Mouse (Mus musculus) liver, postnatal 0 days (tissue): ENCODE results near the gene Tmem182. TPM values are rescaled to one million over a fixed set of nuclear protein-coding genes. Genes with fewer than 3 reads are reported as not detected.

Source experiments
- ATAC-seq: fragments of 200-750 bp; cut with Nextera tagmentation; 2 replicates; pipeline ENCODE4 v1.8.0; 2017; ENCODE audit warnings: mild to moderate bottlenecking, moderate library complexity
- DNase-seq: peaks from one replicate; pipeline ENCODE4 v3.0.0-alpha.2; 2016
- H3K27ac ChIP-seq: fragments of 300-500 bp; sonication (generic); 2 replicates; pipeline ENCODE4 v1.5.1; 2014; ENCODE audit warnings: antibody characterized with exemption, moderate library complexity, mild to moderate bottlenecking, low read depth
- H3K27me3 ChIP-seq: fragments of 300-500 bp; sonication (generic); 2 replicates; pipeline ENCODE4 v1.6.1; 2014; ENCODE audit warnings: low read length, control low read depth, mixed read lengths; ENCODE audit not compliant: insufficient read depth
- H3K36me3 ChIP-seq: fragments of 300-500 bp; sonication (generic); replicated peaks from 2 replicates; pipeline ENCODE4 v1.6.1; 2014; ENCODE audit warnings: mild to moderate bottlenecking, control low read depth, low read length, moderate library complexity, mixed read lengths; ENCODE audit not compliant: insufficient read depth
- H3K4me1 ChIP-seq: fragments of 300-500 bp; sonication (generic); 2 replicates; pipeline ENCODE4 v1.6.1; 2014; ENCODE audit warnings: antibody characterized with exemption, mild to moderate bottlenecking, control low read depth; ENCODE audit not compliant: insufficient read depth
- H3K4me2 ChIP-seq: fragments of 300-500 bp; sonication (generic); 2 replicates; pipeline ENCODE4 v1.6.1; 2014; ENCODE audit warnings: low read depth, mild to moderate bottlenecking, low read length, moderate library complexity, mixed read lengths
- H3K4me3 ChIP-seq: fragments of 300-500 bp; sonication (generic); 2 replicates; pipeline ENCODE4 v1.5.1; 2014; ENCODE audit warnings: low read depth, low read length
- H3K9ac ChIP-seq: fragments of 300-500 bp; sonication (generic); replicated peaks from 2 replicates; pipeline ENCODE4 v1.6.1; 2014; ENCODE audit warnings: mild to moderate bottlenecking, moderate library complexity
- H3K9me3 ChIP-seq: fragments of 300-500 bp; sonication (generic); 2 replicates; pipeline ENCODE4 v1.6.1; 2016; ENCODE audit warnings: mild to moderate bottlenecking, control low read depth, low read length, mixed read lengths
- CTCF ChIP-seq: sonication (generic); IDR thresholded peaks from 2 replicates; pipeline ENCODE4 v1.5.1; 2016; ENCODE audit warnings: antibody characterized with exemption, low read depth
- EP300 ChIP-seq: IDR thresholded peaks from 2 replicates; pipeline ENCODE4 v1.6.1; 2016; ENCODE audit warnings: antibody characterized with exemption, low read depth, mild to moderate bottlenecking
- WGBS: fragments of 180-500 bp; shearing (Covaris S2); extraction: QIAGEN DNeasy Blood & Tissue Kit; methylation state at CpG from one replicate; pipeline ENCODE4 v1.1.7; 2014; ENCODE audit not compliant: insufficient replicate concordance; 5-methylcytosine and 5-hydroxymethylcytosine counted together
- polyA plus RNA-seq: library from polyadenylated mRNA; unstranded; fragments of >200 nt; fragmentation: Nextera tagmentation; extraction: Ambion mirVana; gene quantifications from 2 replicates; pipeline ENCODE4 v1.2.1, GENCODE M21; 2015

Tmem182 gene
- polyA plus RNA-seq, 1 experiment from 2014 or later: 0.06 TPM

DNA sequence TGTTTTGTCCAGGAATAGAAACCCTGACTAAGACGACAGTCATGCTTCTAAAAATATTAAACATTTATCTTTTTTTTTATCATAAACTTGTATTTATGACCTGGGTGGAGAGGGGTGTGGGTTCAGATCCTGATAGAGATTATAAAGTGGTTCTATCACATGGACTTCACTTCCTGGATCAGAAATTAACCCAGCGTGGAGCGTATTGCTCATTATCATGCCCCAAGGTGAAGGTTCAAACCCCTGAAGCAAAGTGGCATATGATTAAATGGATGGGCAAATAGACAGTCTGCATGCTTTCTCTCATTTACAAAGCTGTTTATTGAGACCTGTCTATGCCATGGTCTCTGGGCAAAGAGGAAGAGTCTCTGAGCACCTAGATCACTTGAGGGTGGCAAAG, 28.6 kb upstream of the Tmem182 start:
- no peak overlapping the region for H3K4me3 ChIP-seq
- no peak for DNase-seq
- H3K27ac ChIP-seq: no peak overlapping the region
- TF ChIP-seq EP300: no peak
- TF ChIP-seq CTCF: no peak
- no peak for ATAC-seq
- no peak overlapping the region for H3K4me2 ChIP-seq
- H3K27me3 ChIP-seq: no peaks in the 10 kb centered on the region
- H3K9me3 ChIP-seq: no peaks in the 10 kb centered on the region; the same call in 1 of the 2 replicates
- no peaks in the 10 kb centered on the region for H3K4me1 ChIP-seq
- WGBS: 79% methylated on average over 3 of the region's 3 CpGs
- H3K9ac ChIP-seq: no peak overlapping the region
- H3K36me3 ChIP-seq: peaks cover 2% of the 10 kb centered on the region; the same call in 1 of the 2 replicates

- TF ChIP-seq CTCF: no peak
- H3K4me3 ChIP-seq: no peak overlapping the region
- H3K27me3 ChIP-seq: no peaks in the 10 kb centered on the region
- 0 out of 2 replicates have a peak, but pooled peaks cover 2% of the 10 kb centered on the region for H3K36me3 ChIP-seq
- no peak overlapping the region for H3K4me2 ChIP-seq
- H3K4me1 ChIP-seq: 0 out of 2 replicates have a peak, but pooled peaks cover 2% of the 10 kb centered on the region
- H3K9ac ChIP-seq: no peak overlapping the region
- no peak overlapping the region for H3K27ac ChIP-seq
- WGBS: 87% methylated on average over 7 of the region's 7 CpGs
- no peaks in the 10 kb centered on the region; the same call in 1 of the 2 replicates for H3K9me3 ChIP-seq
- ATAC-seq (no peak), DNase-seq (no peak)
Observed at GRCm38 (mm10) chr1:40783450-40783849, 22.0 kb upstream of the Tmem182 start.

GRCm38 (mm10) chr1:40784306-40784705, 21.1 kb upstream of the Tmem182 start:
- H3K27me3 ChIP-seq: no peaks in the 10 kb centered on the region
- H3K27ac ChIP-seq: no peak overlapping the region
- no peak for DNase-seq
- TF ChIP-seq EP300 (no peak), CTCF (no peak)
- 0 out of 2 replicates have a peak, but pooled peaks cover 2% of the 10 kb centered on the region for H3K36me3 ChIP-seq
- no peak overlapping the region for H3K4me3 ChIP-seq
- ATAC-seq: no peak
- 0 out of 2 replicates have a peak, but pooled peaks cover 2% of the 10 kb centered on the region for H3K4me1 ChIP-seq
- no peaks in the 10 kb centered on the region for H3K9me3 ChIP-seq
- 85% methylated on average over 9 of the region's 9 CpGs for WGBS
- no peak overlapping the region for H3K4me2 ChIP-seq
- no peak overlapping the region for H3K9ac ChIP-seq

DNA sequence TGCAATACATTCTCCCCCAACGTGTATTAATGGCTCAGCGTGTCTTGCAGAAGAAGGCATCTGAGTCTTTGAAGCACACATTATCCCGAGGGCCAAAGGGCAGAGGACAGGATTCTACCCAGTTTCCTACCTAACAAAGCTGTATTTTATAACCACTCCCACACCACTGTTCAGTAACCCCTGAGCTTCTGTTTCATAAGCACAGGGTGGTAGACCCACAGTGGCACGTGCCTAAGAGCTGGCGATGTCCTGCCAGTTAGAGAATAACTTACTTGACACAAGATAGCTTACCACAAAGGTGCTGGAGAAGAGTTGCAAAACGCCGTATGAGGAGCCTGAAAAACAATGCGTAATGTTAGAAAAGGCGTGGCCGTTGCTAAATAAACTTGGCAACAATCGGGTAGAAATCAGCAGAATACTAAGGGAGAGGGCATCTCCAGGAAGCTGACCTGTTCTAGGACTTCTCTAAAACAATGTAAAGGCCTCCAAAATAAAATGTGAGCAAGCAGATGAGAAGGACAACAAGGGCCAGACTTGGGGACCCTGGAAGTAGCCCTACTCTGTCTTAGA, 19.4 kb upstream of the Tmem182 start:
- Histone ChIP-seq H3K27ac (no peak overlapping the region), H3K4me2 (no peak overlapping the region), H3K9ac (no peak overlapping the region), H3K36me3 (no peaks in the 10 kb centered on the region), H3K27me3 (no peaks in the 10 kb centered on the region), H3K4me3 (no peak overlapping the region), H3K9me3 (no peaks in the 10 kb centered on the region), H3K4me1 (0 out of 2 replicates have a peak, but pooled peaks cover 4% of the 10 kb centered on the region)
- 65% methylated on average over 11 of the region's 11 CpGs for WGBS
- TF ChIP-seq EP300 (no peak), CTCF (no peak)
- ATAC-seq (no peak), DNase-seq (no peak)

DNA sequence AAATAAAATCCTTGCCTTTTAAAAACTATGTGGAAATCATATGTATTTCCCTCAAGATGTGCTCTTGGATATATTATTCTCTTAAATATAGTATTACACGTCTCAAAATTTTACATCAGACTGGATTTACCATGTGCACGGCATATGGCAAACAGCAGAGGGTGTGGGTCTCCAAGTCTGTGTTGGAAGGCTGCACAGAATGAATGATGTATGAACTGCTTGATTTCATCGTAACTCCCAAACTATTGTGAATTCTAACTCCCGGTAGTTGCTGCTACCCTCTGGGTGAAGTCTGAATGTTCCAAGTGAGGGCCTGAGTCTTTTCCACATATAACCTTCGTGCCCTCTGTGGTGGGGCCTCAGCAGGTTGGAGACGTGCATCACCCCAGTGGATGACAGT, 16.4 kb upstream of the Tmem182 start:
- Histone ChIP-seq H3K4me2 (no peak overlapping the region), H3K9ac (no peak overlapping the region), H3K36me3 (no peaks in the 10 kb centered on the region), H3K9me3 (no peaks in the 10 kb centered on the region), H3K4me3 (no peak overlapping the region), H3K4me1 (0 out of 2 replicates have a peak, but pooled peaks cover 6% of the 10 kb centered on the region), H3K27ac (no peak overlapping the region), H3K27me3 (no peaks in the 10 kb centered on the region)
- TF ChIP-seq EP300: no peak
- TF ChIP-seq CTCF: no peak
- ATAC-seq: no peak
- no peak for DNase-seq
- WGBS: 80% methylated on average over 6 of the region's 6 CpGs

DNA sequence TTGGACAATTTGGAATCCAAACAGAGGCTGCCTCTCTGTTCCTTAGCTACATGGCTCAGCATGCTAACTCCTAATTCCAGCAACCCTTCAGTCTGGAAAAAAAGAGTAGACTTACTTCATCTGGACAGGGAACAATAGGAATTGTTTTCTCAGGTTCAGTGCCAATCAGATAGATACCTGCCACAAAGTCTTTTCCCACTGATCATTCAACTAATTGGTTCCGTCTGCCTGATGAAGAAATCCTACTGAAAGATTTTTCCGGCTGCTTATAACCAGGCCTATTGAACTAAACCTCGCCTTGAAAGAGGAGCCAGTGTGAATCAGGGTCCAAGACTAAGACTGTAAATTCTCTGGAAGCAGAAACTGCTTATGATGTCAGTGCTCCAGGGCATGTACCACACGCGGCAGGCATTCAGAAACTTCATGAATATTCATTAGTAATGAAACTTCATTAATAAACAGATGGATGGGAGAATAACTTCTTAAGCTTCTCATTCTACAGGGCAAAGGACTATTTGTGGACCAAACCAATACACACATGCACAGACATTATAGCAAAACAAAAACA, 15.7 kb upstream of the Tmem182 start:
- no peaks in the 10 kb centered on the region for H3K9me3 ChIP-seq
- WGBS: 38% methylated on average over 5 of the region's 5 CpGs
- no peak for ATAC-seq
- 0 out of 2 replicates have a peak, but pooled peaks cover 6% of the 10 kb centered on the region for H3K4me1 ChIP-seq
- H3K27ac ChIP-seq: no peak overlapping the region
- no peak for TF ChIP-seq EP300
- H3K27me3 ChIP-seq: no peaks in the 10 kb centered on the region
- DNase-seq: no peak
- peak overlapping the region; percentile 72 for H3K4me3 ChIP-seq
- peak overlapping the region; percentile 71 for H3K9ac ChIP-seq
- no peaks in the 10 kb centered on the region for H3K36me3 ChIP-seq
- peak overlapping the region; percentile 93 for H3K4me2 ChIP-seq
